Mouse (Mus musculus) brain, adult 2 months (tissue): Measurements from ENCODE around the gene Cox10.

Experiments
- DNase-seq: peaks from one replicate; pipeline ENCODE4 v3.0.0; 2011; ENCODE audit warnings: low read depth, low spot score

Gene Cox10

DNA sequence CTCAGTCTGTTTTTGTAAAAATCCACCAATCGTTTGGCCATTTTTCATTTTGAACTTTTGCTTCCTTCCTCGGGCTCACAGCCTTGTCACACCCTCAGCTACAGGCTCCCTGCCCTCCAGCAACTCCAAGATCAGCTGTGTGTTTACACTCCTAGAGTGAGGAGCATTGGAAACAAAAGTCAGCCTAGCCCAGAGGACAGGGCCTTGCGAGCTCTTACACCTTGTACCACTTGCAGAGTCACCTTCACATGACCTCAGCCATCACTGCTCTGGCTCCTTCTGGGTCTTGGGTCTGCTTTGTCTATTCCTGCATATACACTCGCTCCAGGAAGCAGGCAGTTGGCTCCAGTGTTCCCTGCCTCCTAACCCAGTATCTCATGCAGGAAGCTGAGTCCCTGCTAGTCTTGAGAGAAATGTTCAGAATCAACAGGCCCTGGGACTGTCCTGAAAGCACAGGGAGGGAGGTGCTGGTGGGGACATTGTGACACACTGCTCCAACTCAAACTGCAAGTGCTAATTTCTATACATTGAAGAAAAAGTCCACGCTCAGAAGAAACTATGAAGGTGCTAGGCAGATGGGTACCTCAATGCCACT is 79.0 kb downstream of the Cox10 start:
- no peak for DNase-seq

- no peak for DNase-seq
These were observed 79.8 kb downstream of the Cox10 start for GRCm38 (mm10) chr11:63999431-63999830.

DNA sequence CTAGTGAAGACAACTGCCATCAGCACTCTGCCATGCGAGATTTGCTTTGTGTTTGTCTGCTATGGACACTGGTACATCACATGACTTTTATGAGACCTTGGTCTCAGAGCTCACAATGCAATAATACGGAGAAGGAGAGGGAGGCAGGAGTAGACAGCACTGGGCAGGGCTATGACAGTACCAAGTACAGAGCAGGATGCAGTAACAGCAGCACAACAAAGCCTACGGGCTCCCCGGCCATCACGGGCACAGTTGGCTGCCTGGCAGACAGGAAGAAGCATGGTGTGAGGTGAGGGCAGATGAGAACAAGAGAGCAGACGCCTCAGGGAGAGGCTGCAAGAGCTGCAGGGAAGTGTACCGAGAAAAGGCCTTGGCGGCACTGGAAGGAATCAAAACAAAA is 87.3 kb downstream of the Cox10 start:
- DNase-seq = no peak

- DNase-seq = no peak
These were observed 88.5 kb downstream of the Cox10 start for GRCm38 (mm10) chr11:63990759-63991158.

GRCm38 (mm10) chr11:63990311-63990710 is 89.0 kb downstream of the Cox10 start:
- DNase-seq = no peak

DNA sequence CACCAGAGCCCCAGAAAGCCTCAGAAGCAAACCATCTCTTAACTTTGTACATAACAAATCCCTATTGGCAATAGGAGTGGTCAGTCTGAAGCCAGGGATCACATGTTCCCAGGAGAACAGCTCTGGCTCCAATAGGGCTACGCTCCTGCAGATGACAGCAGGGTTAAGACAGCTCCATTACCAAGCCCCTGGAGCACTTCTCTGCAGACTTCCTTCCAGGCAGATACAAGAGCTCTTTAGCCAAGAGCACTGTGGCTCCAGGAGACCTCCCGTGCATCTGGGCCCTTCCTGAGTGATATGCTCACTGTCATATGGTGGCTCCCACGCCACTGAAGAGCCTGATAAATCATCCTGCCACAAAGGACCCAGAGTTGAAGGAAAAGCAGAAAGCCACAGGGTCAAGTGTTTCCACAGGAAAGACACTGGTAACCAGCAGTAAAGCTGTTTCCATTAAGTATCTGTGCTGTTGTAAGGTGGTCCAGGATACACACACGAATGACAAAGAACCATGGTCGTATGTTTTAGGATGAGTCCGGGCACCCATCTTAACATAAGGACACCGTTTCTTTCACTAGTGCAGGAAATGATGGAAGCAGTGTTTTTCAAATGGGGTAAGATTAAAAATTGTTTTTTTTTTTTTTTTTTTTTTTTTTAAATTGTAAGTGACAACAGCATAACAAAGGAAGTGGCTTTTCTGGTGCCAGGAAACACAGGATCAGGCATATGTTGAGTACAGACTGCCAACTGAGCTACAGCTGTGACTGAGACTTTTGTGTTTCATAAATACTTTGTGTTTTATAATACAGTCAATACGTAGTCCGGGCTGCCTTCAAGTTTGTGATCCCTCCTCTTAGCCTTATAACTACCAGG is 90.0 kb downstream of the Cox10 start:
- peak; percentile 53 for DNase-seq

DNA sequence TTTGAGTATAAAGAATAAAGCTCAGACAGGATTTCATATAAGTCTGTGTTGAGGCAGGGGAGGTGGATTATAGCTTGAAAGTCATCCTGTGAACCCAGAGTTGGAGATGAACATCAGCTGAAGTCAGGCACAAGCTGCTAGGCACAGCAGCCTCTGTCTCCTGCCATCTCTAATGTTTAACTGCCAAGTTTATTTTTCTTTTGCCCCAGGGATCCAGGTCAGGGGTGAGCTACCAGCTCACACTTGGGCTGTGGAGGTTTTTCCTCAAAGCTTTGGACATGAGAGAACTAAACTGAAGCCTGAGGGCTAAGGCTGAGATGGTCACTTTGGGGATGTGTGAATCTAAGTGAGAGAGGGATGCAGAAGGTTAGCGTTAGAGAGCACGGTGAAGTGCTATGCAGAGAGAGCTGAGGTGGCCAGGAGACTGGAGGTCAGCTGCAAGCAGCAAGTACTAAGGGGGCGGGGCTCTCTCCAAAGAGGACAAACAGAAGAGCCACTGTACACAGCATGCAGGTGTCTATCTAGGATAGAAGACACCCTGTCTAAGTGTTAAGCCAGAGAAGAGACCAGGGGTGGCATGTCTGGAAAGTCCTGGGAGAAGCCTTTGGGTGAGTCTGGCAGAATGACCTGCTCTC is 91.1 kb downstream of the Cox10 start:
- no peak for DNase-seq

- no peak for DNase-seq
These were observed 92.6 kb downstream of the Cox10 start for GRCm38 (mm10) chr11:63986710-63987109.

- no peak for DNase-seq
These were observed 93.8 kb downstream of the Cox10 start for GRCm38 (mm10) chr11:63985481-63985880.

DNA sequence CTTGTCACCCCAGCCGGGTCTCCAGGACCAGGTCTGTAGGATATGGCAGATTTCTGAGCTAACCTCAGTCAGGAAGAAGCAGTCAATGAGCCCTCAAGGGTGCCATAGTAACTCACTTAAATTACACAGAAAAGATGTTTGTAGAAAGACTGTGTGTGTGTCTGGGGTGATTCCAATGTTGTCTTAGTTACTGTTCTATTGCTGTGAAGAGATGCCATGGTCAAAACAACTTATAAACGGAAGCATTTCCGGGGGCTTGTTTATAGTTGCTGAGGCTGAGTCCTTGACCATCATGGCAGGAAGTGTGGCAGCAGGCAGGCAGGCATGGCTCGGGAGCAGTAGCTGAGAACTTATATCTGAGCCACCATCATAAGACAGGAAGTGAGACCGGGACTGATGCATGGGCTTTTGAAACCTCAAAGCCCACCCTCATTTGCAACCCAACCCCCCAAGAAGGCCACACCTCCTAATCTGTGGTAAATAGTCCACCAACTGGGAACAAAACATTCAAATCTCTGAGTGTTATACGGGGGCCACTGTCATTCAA is 94.6 kb downstream of the Cox10 start:
- DNase-seq = no peak

- no peak for DNase-seq
These were observed 101.5 kb downstream of the Cox10 start for GRCm38 (mm10) chr11:63977741-63978140.

DNA sequence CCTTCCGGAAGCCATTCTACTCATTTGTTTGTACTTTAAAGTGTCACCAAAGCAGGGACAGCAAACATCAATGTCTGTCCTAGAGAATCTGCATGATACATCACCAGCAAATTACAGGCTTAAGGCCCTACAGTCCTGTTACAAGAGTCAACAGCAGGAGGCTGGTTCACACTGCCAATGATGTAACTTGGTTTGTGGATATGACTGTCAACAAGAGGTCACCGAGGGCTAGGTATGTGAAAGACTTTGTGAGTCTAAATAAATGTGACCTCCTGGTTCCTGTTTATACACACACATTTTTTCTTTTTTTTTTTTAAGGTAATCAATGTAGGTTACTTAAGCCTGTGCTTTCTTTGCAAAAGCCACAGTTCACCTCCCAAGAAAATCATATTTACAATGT is 102.5 kb downstream of the Cox10 start:
- DNase-seq = no peak

- no peak for DNase-seq
These were observed 103.9 kb downstream of the Cox10 start for GRCm38 (mm10) chr11:63975260-63975899.

GRCm38 (mm10) chr11:63973973-63974372 is 105.3 kb downstream of the Cox10 start:
- no peak for DNase-seq

DNA sequence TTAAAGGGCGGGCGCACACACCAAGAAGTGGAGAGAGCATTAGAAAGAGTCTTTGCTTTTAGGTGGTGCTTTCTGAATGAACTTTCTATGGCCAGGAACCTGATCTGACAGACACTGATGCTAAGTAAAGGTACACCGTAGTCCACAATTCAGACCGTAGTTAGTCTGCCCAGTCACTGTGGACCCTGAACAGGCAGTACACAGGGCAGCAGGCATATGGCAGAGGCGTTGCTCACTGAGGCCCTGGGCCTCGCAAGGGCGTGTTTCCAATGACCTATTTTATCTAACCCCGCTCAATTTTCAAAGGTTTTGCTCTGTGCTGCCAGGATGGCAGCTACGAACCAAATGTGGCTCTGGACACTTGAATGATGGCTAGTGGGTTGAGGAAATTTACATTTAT is 107.8 kb downstream of the Cox10 start:
- DNase-seq = no peak

DNA sequence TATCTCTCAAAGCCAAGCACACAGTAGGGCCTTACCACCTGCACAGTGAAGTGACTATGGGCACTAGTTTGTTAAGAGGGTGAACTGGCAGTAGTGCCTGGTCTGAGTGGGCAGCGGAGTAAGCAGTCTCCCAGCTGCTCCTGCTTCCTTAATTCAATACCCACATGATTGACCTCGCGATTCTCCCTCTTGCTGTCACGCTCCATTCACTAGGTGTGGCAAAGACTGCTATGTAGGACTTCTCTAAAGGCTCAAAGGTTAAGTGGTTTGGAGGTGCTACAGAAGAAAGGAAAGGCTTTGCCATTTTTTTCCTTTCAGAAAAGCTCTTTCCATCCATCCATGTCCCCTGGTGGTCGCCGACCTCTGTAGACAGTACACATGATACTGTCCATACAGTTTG is 108.5 kb downstream of the Cox10 start:
- DNase-seq = no peak

DNA sequence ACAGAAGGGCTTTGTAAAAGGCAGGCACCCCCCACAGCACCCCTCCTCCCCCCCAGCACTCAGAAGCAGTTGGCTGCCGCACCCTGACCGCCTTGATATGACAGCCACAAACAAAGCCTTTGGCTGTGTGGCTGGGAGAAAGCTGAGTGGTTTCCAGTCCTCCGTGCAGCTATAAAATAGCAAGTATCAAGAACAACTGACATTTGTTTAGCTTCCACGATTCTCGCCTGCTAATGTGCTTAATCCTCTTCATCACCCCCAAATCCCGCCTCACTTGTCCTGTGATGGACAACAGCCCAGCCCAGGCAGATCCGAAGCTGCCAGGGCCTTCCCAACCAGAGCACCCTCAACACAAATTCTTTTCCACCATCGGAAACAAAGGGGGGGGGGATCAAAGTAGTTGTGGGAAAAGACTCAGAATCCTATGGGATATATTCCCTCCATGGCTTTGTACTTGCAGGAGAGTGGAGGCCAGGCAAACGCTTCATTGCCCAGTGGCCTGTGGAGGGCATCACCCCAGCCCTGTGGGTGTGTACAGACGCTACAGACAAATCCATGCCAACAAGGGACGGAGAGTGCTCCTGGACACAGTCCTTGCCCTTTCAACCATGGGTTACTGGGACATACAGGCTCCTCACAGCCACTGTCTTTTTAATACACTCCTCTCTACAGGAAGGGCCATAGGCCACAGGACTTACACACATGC is 109.9 kb downstream of the Cox10 start:
- peak; percentile 29 for DNase-seq

GRCm38 (mm10) chr11:63968388-63969035 is 110.8 kb downstream of the Cox10 start:
- DNase-seq = no peak

DNA sequence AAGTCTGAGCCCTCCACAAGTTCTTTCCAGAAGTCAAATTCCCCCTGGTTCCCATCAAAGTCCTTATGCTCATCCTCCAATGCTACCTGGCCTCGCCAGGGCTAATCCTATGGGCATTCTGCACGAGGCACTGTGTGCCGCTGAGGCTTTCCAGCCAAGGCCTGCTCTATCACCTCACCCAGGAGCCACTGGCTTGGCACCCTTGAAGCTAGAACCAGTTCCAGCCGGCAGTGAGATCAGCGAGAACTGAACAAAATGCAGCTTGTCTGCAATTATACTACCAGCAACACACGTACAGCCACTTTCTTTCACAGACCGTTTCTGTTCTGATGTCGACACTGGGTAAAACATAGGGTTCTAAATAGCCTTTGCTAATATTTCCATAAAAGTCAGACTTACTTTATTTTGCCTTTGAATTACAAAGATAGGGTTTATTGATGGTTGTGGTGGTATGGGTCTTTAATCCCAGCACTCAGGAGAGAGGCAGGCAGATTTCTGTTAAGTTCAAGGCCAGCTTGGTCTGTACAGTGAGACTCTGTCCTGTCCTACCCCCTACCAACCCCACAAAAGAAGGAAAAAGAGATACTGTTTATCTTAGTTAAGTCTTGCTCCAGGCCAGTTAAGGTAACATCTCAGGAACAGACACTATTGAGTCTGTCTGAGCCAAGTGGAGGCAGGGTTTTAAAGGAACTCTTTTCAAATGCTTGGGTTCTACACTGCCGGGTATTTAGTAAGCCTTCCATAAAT is 111.5 kb downstream of the Cox10 start:
- no peak for DNase-seq

DNA sequence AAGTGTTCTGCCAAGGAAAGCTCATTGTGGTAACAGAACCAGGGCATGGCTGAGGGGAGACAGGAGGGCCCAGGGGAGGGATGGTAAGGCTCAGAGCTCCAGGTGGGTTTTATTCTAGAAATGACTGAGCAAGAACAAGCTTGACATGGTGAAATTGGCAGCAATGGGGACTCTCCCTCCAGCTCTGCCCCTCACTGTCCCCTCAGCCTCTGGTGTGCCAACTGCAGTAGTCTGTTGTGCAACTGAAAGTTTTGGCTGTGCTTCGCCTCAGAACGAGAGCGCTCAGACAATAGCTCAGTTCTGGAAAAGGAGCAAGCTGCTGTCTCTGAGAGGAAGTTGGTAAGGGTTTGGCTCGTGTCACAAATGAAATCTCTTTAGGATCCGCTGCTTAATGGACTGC is 113.8 kb downstream of the Cox10 start:
- no peak for DNase-seq
